Mouse (Mus musculus): ENCODE measurements around the gene Hs2st1.
"Not testable (repeated sequence)": the region's sequence is repeated elsewhere in the genome, so short reads cannot be mapped to it uniquely, and the experiment has no call there.

Gene Hs2st1

GRCm38 (mm10) chr3:144570047-144570815, at the start of gene Hs2st1, which contains the start of gene Selenof:
Gene Hs2st1 (minus strand): TSS chr3:144570181.
Gene Selenof (plus strand): TSS chr3:144570304.
- DNase-seq (ENCODE audit: low spot score in 2 of 2) = peak; percentile 99 to 100

DNA sequence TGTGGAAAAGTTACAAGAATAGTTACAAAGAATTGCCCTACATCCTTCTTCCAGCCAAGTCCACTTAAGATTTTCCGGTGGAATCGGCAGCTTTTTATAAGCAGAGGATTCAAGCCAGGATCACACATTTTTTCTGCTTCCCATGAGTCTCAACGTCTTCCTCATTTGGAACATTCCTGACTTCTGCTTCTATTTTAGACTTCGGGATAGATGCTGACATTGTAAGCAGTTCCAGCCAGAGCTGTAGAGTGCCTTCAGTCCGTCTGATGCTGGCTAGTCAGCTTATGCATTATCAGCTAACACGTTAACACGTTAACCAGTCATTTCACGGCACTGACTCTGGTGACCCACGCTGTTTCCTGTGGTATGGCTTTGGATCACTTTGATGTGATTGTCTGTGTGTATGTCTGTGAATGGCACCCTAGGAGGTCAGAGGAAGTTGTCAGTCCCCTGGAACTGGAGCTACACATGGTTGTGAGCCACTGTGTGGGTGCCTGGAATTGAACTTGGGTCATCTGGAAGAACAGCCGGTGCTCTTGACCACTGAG, 47.7 kb upstream of the Hs2st1 start:
- DNase-seq (ENCODE audit: low spot score in 2 of 2) = peak in 1 of 2 experiments; percentile 20

DNA sequence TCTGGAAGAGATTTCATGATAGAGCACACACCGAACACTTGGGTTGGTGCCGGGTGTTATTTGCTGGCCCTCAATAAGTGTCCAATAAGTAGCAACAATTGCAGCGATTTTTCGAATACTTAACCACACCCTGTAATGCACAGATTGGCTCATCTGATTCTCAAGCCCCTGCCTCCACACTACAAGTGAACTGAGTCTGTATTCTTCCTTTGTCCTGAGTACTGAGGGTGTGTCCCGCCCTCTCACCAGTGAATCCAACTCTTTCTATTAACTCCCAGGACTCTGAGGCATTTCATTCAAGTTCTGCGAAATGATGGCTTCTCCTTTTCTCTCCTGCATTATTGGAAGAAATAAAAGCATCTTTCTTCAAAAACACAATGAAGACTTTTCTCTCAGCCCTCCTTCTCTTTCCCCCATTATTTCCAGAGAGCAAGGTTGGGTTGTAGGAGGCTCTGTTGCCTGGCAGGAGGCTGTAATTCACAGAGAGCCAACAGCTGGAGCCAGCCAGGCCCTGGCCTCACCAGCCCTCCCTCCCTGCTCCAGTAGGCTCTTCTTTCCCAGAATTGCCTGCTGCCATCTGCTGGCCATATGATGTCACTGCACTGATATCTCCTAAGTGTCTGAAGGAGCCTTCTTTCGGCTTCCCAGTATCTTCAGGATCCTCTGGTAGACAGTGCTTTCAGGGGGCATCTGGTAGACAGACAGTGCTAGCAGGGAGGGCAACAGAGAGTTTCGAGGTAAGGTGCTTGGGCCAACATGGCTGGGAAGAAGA, 46.9 kb upstream of the Hs2st1 start:
- peak; percentile 89 to 93 for DNase-seq (ENCODE audit: low spot score in 2 of 2)

DNA sequence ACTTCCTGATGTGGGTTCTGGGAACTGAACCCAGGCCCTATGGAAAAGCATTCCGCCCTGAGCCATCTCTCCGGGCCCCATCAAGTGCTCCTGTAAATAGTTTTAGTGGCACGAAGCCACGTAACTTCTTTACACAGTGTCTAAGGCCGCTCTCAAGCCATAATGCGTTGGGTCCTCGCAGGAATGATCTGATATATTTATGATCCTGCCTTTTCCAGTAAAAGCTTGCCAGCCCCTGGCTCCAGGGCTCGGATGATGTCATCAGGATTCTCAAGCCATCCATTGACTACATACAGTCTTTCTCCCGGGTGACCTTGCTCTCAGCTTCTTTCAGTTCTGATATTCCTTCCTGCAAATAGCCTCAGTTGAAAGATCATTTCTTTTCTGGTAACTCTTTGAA, 45.5 kb upstream of the Hs2st1 start:
- DNase-seq (ENCODE audit: low spot score in 2 of 2) = peak in 1 of 2 experiments; percentile 9

- no peak for DNase-seq (ENCODE audit: low spot score in 2 of 2)
Observed at GRCm38 (mm10) chr3:144614698-144615097, 44.7 kb upstream of the Hs2st1 start.

DNA sequence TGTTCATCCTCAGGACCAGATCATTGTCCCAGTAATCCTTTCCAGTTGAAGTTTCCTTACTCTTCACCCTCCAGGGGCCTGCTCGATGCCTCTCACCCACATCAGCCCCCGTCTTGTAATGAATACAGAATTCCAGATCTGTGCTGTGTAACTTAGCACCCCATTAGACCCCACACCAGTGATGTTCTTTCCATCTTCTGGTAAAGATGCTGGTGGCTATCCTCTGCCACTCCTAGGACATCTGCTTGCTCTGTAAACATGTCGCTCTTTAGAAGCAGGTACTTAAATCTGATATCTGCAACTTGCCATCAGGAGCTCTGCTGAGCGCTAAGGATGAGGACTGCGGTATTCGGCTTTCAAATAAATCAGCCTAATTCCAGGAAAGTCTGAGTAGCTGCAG, 44.3 kb upstream of the Hs2st1 start:
- no peak for DNase-seq (ENCODE audit: low spot score in 2 of 2)

DNA sequence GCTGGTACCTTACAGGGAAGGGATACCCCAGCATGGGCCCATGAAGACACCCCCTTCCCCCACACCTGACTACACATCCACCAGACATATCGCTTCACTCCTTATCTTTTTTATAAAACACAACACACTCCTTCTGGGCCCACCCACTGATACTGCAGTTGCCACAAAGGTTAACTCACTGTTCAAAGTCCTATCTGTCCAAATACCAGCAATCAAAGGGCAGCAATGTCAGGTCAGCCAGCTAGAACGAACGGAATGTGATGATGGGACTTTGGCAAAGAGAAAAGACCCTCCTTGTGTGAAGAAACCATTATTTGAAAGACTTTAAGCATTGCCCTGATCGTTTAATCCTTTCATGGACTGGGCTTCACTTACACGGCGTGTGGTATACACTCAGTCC, 42.4 kb upstream of the Hs2st1 start:
- DNase-seq (ENCODE audit: low spot score in 2 of 2) = no peak

GRCm38 (mm10) chr3:144611626-144612271, 41.8 kb upstream of the Hs2st1 start:
- peak in 1 of 2 experiments; percentile 37 for DNase-seq (ENCODE audit: low spot score in 2 of 2)

DNA sequence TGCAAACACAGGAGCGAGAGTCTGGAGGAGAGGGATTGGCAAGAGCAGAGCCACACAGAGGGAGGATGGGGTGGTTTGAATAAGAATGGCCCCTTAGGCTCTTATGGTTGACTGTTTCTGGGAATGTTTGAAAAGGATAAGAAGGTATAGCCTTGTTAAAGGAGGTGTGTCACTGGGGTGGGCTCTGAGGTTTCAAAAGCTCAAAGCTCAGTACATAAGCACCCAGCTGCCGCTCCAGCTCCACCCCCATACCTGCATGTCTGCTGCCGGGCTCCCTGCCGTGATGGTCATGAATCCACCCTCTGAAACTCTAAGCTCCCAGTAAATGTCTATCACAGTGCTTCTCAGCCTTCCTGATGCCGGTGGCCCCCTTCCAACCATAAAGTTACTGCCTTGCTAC, 40.8 kb upstream of the Hs2st1 start:
- DNase-seq (ENCODE audit: low spot score in 2 of 2) = no peak

DNA sequence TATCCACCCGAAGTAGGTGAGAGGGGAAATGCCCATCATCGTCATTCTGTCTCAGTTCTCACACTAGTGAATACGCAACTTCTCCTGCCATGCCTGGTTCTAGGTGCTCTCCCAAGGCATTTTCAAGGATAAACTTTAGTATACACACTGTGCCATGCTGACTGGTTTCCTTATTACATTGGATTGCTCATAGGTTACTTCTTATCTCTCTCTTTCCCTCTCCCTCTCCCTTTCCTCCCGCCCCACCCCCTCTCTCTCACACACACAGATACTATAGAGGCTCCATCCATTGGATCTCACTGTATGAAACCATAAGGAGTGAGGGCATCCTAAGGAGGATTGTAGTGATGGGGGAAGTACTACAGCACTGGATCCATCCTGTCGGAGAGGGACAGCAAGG, 38.1 kb upstream of the Hs2st1 start:
- DNase-seq (ENCODE audit: low spot score in 2 of 2) = no peak

DNA sequence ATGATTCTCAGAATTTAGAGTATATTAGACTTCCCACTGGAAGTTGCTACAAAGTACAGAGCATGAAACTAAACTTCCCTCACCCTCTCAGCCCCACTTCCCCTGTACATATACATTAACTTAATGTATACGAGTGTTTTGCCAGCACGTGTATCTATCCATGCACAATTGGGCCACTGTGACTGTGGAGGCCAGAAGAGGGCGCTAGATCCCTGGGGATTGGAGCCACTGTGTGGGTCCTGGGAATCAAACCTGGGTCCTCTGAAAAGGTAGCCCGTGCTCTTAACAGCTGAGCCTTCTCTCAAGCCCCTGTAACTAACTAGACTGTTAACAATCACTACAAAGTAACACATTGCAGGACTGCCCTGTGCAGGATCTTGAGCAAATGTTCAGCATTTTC, 36.5 kb upstream of the Hs2st1 start:
- no peak for DNase-seq (ENCODE audit: low spot score in 2 of 2)

DNA sequence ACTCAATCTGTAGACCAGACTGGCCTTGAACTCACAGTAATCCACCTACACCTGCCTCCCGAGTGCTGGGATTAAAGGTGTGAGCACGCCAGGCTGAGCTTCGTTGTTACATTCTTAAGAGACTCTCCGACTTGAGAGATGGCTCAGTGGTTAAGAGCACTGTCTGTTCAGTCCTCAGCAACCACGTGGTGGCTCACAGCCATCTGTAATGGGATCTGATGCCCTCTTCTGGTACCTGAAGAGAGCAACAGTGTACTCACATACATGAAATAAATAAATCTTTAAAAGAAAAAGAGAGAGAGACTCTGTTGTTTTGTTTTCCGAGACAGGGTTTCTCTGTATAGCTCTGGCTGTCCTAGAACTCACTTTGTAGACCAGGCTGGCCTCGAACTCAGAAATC, 35.8 kb upstream of the Hs2st1 start:
- DNase-seq (ENCODE audit: low spot score in 2 of 2) = not testable (repeated sequence)

DNA sequence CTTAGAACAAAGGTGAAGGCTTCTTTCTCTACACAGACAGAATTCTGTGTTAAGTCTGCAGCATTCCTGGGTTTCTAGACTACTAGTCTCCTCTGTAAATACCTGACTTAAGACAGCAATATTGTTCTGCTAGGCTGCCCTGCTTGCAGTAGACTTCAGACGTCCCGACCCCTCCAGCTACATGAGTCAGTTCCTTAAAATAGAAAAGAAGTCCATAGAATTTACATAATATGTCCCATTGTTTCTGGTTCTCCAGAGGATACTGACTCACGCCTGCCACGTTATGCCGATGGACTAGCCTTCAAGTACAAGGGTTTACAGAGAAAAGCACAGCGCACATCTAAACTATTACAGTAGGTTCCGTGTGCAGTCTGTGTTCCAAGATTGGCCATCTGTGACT, 34.2 kb upstream of the Hs2st1 start:
- no peak for DNase-seq (ENCODE audit: low spot score in 2 of 2)

DNA sequence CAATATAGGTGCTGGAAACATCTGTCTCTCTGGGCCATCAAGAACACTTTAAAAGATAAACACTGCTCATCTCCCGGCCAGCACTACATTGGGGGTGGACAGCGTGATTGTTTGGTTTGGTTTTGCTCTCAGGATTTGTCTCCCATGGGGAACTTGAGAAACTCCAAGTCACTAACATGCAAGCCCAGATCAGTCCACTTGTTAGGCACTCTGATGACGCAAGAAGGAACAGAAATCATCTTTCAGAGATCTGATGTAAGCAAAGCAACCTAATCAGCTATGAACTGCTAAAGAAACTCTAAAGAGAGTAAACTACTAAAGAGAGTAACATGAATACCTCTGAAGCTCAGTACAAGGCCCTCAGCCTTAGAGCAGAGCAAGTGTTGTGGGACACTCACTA, 33.6 kb upstream of the Hs2st1 start:
- no peak for DNase-seq (ENCODE audit: low spot score in 2 of 2)

DNA sequence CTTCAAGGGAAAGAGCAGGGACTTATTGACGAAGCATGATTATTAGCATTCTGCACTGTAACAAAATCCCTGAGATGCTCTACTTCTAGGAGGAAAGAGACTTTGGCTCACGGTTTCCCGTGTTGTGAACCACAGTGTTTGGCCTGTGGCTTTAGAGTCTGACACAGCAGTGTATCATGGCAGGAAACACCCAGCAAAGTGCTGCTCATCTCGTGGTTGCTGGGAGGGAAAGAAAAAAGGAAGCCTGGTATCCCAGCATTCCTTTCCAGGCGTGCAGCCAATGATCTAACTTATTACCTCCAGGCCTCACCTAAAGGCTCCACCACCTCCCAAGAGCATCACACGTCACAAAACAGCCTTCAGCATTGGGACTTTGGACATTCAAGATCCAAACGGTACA, 32.8 kb upstream of the Hs2st1 start:
- no peak for DNase-seq (ENCODE audit: low spot score in 2 of 2)

DNA sequence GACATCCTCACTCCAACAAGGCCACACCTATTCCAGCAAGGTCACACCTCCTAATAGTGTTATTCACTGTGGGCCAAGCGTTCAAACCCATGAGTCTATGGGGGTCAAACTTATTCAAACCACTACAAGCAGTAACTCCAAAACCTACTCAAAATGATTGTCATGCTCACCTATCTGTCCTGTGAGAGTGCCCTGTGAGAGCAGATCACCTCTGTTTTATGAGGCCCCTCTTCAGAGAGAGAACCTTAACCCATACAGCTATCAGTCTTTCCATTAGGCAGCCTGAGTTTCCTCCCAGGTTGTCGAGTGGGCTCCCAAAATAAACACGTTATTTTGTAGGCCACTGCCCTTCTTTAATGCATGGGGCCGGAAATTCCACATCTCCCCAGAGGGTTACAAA, 32.4 kb upstream of the Hs2st1 start:
- no peak for DNase-seq (ENCODE audit: low spot score in 2 of 2)

DNA sequence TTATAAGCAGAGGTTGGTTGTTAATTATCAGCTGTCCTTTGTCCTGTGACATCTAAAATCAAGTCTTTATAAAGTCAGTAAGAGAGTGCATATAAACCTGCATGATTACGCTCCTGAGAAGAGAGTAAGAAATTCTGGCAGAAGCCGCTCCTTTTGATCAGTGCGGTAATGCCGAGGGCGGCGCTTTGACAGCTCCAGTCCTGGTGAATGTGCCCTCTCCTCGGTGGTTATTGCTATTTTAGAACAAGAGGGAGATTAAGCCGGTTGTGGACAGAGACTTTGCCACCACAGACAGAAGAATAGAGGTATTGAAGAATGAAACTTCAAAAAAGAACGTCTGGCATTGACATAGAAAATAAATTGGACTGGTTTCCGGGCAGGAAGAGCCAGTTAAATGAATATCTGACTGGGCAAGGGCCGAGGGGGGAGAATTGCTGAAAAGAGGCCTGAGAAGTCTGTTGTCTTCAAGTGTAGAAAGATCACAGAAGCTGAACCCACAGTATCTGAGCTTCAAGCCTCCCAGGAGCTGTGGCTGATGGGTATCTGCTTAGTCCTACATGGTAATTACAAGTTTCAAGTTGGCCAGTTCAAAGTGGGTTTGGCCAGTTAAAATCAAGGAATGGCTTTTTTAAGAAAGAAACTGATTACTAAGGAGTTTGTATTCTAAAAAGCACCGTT, 27.9 kb upstream of the Hs2st1 start:
- no peak for DNase-seq (ENCODE audit: low spot score in 2 of 2)

DNA sequence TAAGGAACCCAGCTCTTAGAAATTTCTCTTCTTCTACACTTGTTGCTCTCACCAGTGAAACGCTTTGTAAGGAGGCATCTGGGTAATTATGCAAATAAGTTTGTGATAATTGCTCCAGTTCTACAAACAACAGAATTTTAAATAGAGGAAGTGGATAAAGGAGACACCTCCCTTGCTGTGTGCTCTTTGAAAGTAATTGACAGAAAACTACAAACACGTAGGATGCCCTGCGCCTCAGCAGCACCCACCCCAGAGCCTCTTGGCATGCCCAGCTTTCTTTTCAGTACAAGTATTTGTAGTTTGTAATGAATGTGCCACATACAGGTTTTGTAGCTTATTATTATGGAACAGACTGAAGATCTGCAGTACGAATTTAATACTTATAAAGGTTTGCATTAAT, 27.1 kb upstream of the Hs2st1 start:
- DNase-seq (ENCODE audit: low spot score in 2 of 2) = no peak

DNA sequence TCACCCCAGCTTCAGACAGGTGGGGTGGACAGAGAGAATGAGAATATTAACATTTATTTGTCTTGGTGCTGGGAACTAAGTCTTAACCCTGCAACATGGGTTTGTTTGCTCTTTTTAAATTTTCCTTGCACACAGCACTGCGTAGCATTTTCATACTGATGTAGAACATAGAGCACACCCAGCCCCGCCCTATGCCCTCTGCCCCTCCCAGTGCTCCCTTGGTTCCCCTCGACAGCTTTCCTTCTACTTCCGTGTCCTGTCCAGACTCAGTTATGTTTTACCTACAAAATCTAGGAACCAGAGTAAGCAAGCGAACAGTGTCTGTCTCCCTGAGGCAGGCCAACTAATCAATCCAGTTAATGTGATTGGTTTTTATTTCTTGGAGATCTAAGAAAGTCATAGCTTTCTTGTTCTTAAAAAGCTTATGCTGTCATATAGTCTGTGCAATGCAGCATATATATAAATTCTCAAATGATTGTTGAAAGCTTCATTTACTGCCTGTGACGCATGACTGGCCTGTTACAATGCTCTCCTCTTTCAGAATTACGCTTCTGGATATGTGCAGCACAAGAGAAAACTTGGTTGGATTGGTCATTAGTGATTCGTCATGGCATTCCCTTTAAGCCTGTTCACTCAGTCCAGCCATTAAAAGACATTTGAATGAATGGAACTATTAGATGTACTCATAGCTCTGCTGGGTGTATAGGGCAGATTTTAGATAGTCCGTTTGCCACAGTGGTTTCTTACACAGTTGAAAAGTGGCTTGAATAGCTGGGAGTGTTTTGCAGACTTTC, 23.2 kb upstream of the Hs2st1 start:
- no peak for DNase-seq (ENCODE audit: low spot score in 2 of 2)

- DNase-seq (ENCODE audit: low spot score in 2 of 2) = no peak
Observed at GRCm38 (mm10) chr3:144589189-144589890, 19.4 kb upstream of the Hs2st1 start.
